Mouse (Mus musculus) E14TG2a.4 (cell line): ENCODE results near the gene Zfp385c.

Experiments
- CTCF ChIP-seq: conservative IDR thresholded peaks from 2 replicates; pipeline ENCODE4 v1.5.1; 2014; ENCODE audit warnings: low read length
- NANOG ChIP-seq: IDR thresholded peaks from 2 replicates; pipeline ENCODE4 v1.6.1; 2014; ENCODE audit warnings: borderline replicate concordance, low read length, mixed read lengths

GRCm38 (mm10) chr11:100709201-100709810 lies 17.1 kb upstream of the Zfp385c start:
- TF ChIP-seq CTCF = no peak
- TF ChIP-seq NANOG = no peak
